Mouse (Mus musculus): ENCODE results near the gene Tmem165.

GRCm38 (mm10) chr5:76190609-76191008, 6.9 kb downstream of the Tmem165 start:
- TF ChIP-seq CTCF (IDR thresholded peaks at IDR 0.05) = no peak
- TF ChIP-seq EP300 (IDR thresholded peaks at IDR 0.05) = no peak
